Mouse (Mus musculus): ENCODE data around the gene Olfr1402. TPM values are rescaled to one million over a fixed set of nuclear protein-coding genes. Genes with fewer than 3 reads are reported as not detected.

The Olfr1402 gene
- polyA plus RNA-seq (2015; fragmentation: Nextera tagmentation; extraction: Ambion mirVana): not detected in 2 replicates

DNA sequence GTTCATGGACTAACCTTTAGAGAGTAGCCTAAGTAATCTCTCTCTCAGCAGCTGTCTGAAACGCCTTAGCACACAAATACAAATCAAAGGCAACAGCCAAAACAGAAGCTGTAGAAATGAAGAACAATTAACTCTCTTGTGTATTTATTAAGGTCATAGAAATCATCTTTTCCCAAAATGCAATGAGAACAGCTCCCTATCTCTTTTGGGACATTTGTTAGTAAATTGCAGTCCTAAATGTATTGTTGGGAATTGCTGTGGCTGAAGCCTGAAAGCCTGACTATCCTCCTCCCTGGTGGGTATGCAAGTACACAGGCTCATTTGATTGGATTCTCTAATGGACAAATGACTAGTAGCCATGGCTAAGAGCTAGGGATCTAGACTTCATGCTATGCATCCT lies at the start of gene Olfr1402:
Olfr1402 (minus strand) TSS at position 101 of the 400 bp plus-strand sequence.
- no peaks in the 10 kb centered on the region for H3K27me3 ChIP-seq (replicated peaks)
- H3K9me3 ChIP-seq: no peaks in the 10 kb centered on the region
- no peaks in the 10 kb centered on the region for H3K36me3 ChIP-seq
- H3K4me2 ChIP-seq: no peak within 1 kb of the TSS
- no peak within 1 kb of the TSS for H3K27ac ChIP-seq (replicated peaks)
- H3K4me1 ChIP-seq: no peaks in the 10 kb centered on the region
- no peak within 1 kb of the TSS for H3K9ac ChIP-seq
- no peak for ATAC-seq (ENCODE audit: extremely low read depth, insufficient number of reproducible peaks, low FRiP score, low TSS enrichment)
- 57% methylated on average over 1 of the region's 1 CpGs for WGBS
- H3K4me3 ChIP-seq: no peak within 1 kb of the TSS

GRCm38 (mm10) chr3:97455286-97455685 lies 33.5 kb upstream of the Olfr1402 start:
- Histone ChIP-seq H3K4me1 (no peaks in the 10 kb centered on the region), H3K27ac (replicated peaks) (no peak overlapping the region), H3K4me2 (no peak overlapping the region), H3K27me3 (replicated peaks) (no peaks in the 10 kb centered on the region), H3K9ac (no peak overlapping the region), H3K9me3 (no peaks in the 10 kb centered on the region), H3K36me3 (no peaks in the 10 kb centered on the region), H3K4me3 (no peak overlapping the region)
- no peak for ATAC-seq (ENCODE audit: extremely low read depth, insufficient number of reproducible peaks, low FRiP score, low TSS enrichment)
- WGBS: 84% methylated on average over 4 of the region's 4 CpGs

- Histone ChIP-seq H3K36me3 (no peaks in the 10 kb centered on the region), H3K27me3 (replicated peaks) (no peaks in the 10 kb centered on the region), H3K4me3 (no peak overlapping the region), H3K9ac (no peak overlapping the region), H3K9me3 (no peaks in the 10 kb centered on the region), H3K27ac (replicated peaks) (no peak overlapping the region), H3K4me1 (no peaks in the 10 kb centered on the region), H3K4me2 (no peak overlapping the region)
- WGBS: 69% methylated on average over 2 of the region's 2 CpGs
- ATAC-seq (ENCODE audit: extremely low read depth, insufficient number of reproducible peaks, low FRiP score, low TSS enrichment): no peak
Measured at GRCm38 (mm10) chr3:97438619-97439018, 16.8 kb upstream of the Olfr1402 start.

- WGBS: 5% methylated on average over 1 of the region's 1 CpGs
- H3K36me3 ChIP-seq: no peaks in the 10 kb centered on the region
- H3K4me3 ChIP-seq: no peak overlapping the region
- H3K9ac ChIP-seq: no peak overlapping the region
- no peak overlapping the region for H3K4me2 ChIP-seq
- ATAC-seq (ENCODE audit: extremely low read depth, insufficient number of reproducible peaks, low FRiP score, low TSS enrichment): no peak
- no peaks in the 10 kb centered on the region for H3K4me1 ChIP-seq
- no peak overlapping the region for H3K27ac ChIP-seq (replicated peaks)
- H3K9me3 ChIP-seq: peaks cover 3% of the 10 kb centered on the region; the same call in 1 of the 2 replicates
- H3K27me3 ChIP-seq (replicated peaks): no peaks in the 10 kb centered on the region
Measured at GRCm38 (mm10) chr3:97394289-97394688, 27.5 kb downstream of the Olfr1402 start.

- H3K9ac ChIP-seq: no peak overlapping the region
- H3K27me3 ChIP-seq (replicated peaks): no peaks in the 10 kb centered on the region
- H3K27ac ChIP-seq (replicated peaks): no peak overlapping the region
- H3K36me3 ChIP-seq: no peaks in the 10 kb centered on the region
- H3K4me2 ChIP-seq: no peak overlapping the region
- no peak overlapping the region for H3K4me3 ChIP-seq
- H3K9me3 ChIP-seq: peaks cover 3% of the 10 kb centered on the region; the same call in 1 of the 2 replicates
- no peak for ATAC-seq (ENCODE audit: extremely low read depth, insufficient number of reproducible peaks, low FRiP score, low TSS enrichment)
- H3K4me1 ChIP-seq: no peaks in the 10 kb centered on the region
- WGBS: 53% methylated on average over 5 of the region's 5 CpGs
Measured at GRCm38 (mm10) chr3:97393079-97393478, 28.7 kb downstream of the Olfr1402 start.

DNA sequence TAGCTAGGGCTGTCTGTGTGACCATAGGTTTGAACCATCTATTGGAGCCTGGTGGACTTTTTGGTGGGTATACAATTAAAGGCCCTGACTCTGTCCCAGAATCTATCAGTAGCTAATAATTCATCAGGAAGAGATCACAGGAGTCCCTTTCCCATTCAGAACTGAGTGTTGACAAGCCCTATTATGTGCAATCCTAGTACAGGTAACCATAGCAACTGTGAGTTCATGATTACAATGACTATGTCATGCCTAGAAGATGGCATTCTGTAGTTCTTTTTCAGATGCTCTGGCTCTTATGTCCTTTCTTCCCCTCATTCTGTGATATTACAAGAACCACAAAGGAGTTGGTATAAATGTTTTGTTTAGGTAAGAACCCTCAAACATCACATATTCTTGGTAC lies 51.4 kb downstream of the Olfr1402 start:
- Histone ChIP-seq H3K9ac (no peak overlapping the region), H3K27me3 (replicated peaks) (no peaks in the 10 kb centered on the region), H3K4me1 (no peaks in the 10 kb centered on the region), H3K36me3 (no peaks in the 10 kb centered on the region), H3K27ac (replicated peaks) (no peak overlapping the region), H3K4me3 (no peak overlapping the region), H3K9me3 (no peaks in the 10 kb centered on the region), H3K4me2 (no peak overlapping the region)
- no peak for ATAC-seq (ENCODE audit: extremely low read depth, insufficient number of reproducible peaks, low FRiP score, low TSS enrichment)

GRCm38 (mm10) chr3:97363418-97364098 lies 58.3 kb downstream of the Olfr1402 start:
- 15% methylated on average over 3 of the region's 3 CpGs for WGBS
- ATAC-seq (ENCODE audit: extremely low read depth, insufficient number of reproducible peaks, low FRiP score, low TSS enrichment): no peak
- no peak overlapping the region for H3K4me2 ChIP-seq

GRCm38 (mm10) chr3:97358448-97358847 lies 63.4 kb downstream of the Olfr1402 start:
- Histone ChIP-seq H3K27me3 (replicated peaks) (0 out of 2 replicates have a peak, but pooled peaks cover 3% of the 10 kb centered on the region), H3K4me3 (no peak overlapping the region), H3K9me3 (no peaks in the 10 kb centered on the region), H3K36me3 (no peaks in the 10 kb centered on the region), H3K4me2 (no peak overlapping the region), H3K9ac (no peak overlapping the region), H3K27ac (replicated peaks) (no peak overlapping the region), H3K4me1 (peaks cover 16% of the 10 kb centered on the region)
- no peak for ATAC-seq (ENCODE audit: extremely low read depth, insufficient number of reproducible peaks, low FRiP score, low TSS enrichment)
- 78% methylated on average over 1 of the region's 1 CpGs for WGBS

More at GRCm38 (mm10) chr3:97363418-97364098, 58.3 kb downstream of the Olfr1402 start:
- Histone ChIP-seq H3K4me3 (no peak overlapping the region), H3K36me3 (no peaks in the 10 kb centered on the region), H3K27ac (replicated peaks) (no peak overlapping the region; the same call in 1 of the 2 replicates), H3K9me3 (no peaks in the 10 kb centered on the region), H3K4me1 (peaks cover 23% of the 10 kb centered on the region), H3K9ac (no peak overlapping the region), H3K27me3 (replicated peaks) (0 out of 2 replicates have a peak, but pooled peaks cover 7% of the 10 kb centered on the region)

Other genes with a start within 250 kb of the Olfr1402 start
- 37.7 and 39.9 TPM in 2 replicates for gene Bcl9, start 124.1 kb downstream of the Olfr1402 start, polyA plus RNA-seq (2015; fragmentation: Nextera tagmentation; extraction: Ambion mirVana)
- 14.1 and 15.1 TPM in 2 replicates for gene Chd1l, start 188.2 kb upstream of the Olfr1402 start, polyA plus RNA-seq (2015; fragmentation: Nextera tagmentation; extraction: Ambion mirVana)
- gene Fmo5, start 206.8 kb upstream of the Olfr1402 start, polyA plus RNA-seq (2015; fragmentation: Nextera tagmentation; extraction: Ambion mirVana): 3.2 and 4.4 TPM in 2 replicates
- gene Prkab2, start 236.2 kb upstream of the Olfr1402 start, polyA plus RNA-seq (2015; fragmentation: Nextera tagmentation; extraction: Ambion mirVana): 14.1 and 15.4 TPM in 2 replicates